Mouse (Mus musculus): ENCODE results near the gene Frmd5. TPM values are rescaled to one million over a fixed set of nuclear protein-coding genes. Genes with fewer than 3 reads are reported as not detected.

Gene Frmd5
- polyA plus RNA-seq, 1 experiment, result 0.44 TPM

DNA sequence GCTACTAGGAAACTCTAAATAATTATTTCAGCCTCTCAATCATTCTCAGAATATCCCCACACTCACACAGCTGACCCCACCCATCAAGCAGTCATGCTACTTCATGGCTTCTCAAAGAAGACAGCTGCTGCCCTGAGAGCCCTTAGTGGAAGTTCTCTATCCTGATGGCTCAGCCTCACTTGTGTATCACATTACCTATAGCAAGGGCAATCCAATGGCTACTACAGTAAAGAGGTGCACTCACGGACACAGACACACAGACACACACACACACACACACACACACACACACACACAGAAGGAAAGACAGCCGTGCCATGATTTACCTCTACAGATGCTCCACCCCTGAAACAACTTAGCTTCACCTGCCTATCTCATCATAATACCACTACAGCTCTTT, 65.7 kb downstream of the Frmd5 start:
- no peaks in the 10 kb centered on the region for H3K36me3 ChIP-seq (ENCODE audit: control insufficient read depth, insufficient read depth)
- H3K4me3 ChIP-seq, result no peak overlapping the region
- H3K27me3 ChIP-seq (ENCODE audit: control insufficient read depth, insufficient read depth, insufficient read length), result no peaks in the 10 kb centered on the region
- TF ChIP-seq SRF (IDR thresholded peaks at IDR 0.05; ENCODE audit: control insufficient read depth, insufficient read length, low read depth) (no peak), MYOG (IDR thresholded peaks at IDR 0.05; ENCODE audit: control insufficient read depth in 1 of 3, insufficient read depth in 1 of 3, insufficient read length in 2 of 3, low read depth in 2 of 3) (no peak), POLR2A (IDR thresholded peaks at IDR 0.05; ENCODE audit: insufficient read length, low read depth) (no peak), E2F4 (IDR thresholded peaks at IDR 0.05; ENCODE audit: insufficient read depth) (no peak), TCF3 (IDR thresholded peaks at IDR 0.05; ENCODE audit: insufficient read length, low read depth) (no peak), MYOD1 (IDR thresholded peaks at IDR 0.05; ENCODE audit: control insufficient read depth in 1 of 3, insufficient read length in 2 of 3, low read depth in 2 of 3) (no peak), TCF12 (IDR thresholded peaks at IDR 0.05; ENCODE audit: insufficient read depth, poor library complexity, severe bottlenecking) (no peak), MAX (IDR thresholded peaks at IDR 0.05; ENCODE audit: low read depth) (no peak), CEBPB (IDR thresholded peaks at IDR 0.05; ENCODE audit: insufficient read depth, poor library complexity, severe bottlenecking) (no peak), POLR2AphosphoS2 (IDR thresholded peaks at IDR 0.05; ENCODE audit: insufficient read length, low read depth) (no peak), REST (IDR thresholded peaks at IDR 0.05; ENCODE audit: insufficient read depth, insufficient read length) (no peak), USF1 (IDR thresholded peaks at IDR 0.05; ENCODE audit: low read depth) (no peak)
- H3K79me2 ChIP-seq (ENCODE audit: control insufficient read depth, insufficient read depth), result no peaks in the 10 kb centered on the region
- H3ac ChIP-seq (ENCODE audit: control insufficient read depth, insufficient read length), result no peak overlapping the region
- H3K4me2 ChIP-seq (ENCODE audit: low read depth), result no peak overlapping the region

DNA sequence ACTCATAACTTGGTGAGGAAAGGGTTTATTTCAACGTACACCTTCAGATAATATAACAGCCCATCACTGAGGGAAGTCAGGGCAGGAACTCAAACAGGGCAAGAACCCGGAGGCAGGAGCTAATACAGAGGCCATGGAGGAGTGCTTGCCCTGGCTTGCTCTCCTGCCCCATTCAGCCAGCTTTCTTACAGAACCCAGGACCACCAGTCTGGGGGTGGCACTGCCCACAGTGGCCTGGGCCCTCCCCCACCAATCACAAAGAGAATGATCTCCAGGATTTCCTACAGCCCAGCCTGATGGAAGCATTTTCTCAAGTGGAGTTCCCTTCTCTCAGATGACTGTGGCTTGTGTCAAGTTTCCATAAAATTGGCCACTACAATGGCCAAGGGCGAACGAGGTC, 67.5 kb downstream of the Frmd5 start:
- H3K4me2 ChIP-seq (ENCODE audit: low read depth), result no peak overlapping the region
- H3K27me3 ChIP-seq (ENCODE audit: control insufficient read depth, insufficient read depth, insufficient read length), result no peaks in the 10 kb centered on the region
- no peak overlapping the region for H3K4me3 ChIP-seq
- H3ac ChIP-seq (ENCODE audit: control insufficient read depth, insufficient read length), result no peak overlapping the region
- TF ChIP-seq TCF12 (IDR thresholded peaks at IDR 0.05; ENCODE audit: insufficient read depth, poor library complexity, severe bottlenecking), result no peak
- TF ChIP-seq SRF (IDR thresholded peaks at IDR 0.05; ENCODE audit: control insufficient read depth, insufficient read length, low read depth), result no peak
- TF ChIP-seq TCF3 (IDR thresholded peaks at IDR 0.05; ENCODE audit: insufficient read length, low read depth), result no peak
- no peak for TF ChIP-seq E2F4 (IDR thresholded peaks at IDR 0.05; ENCODE audit: insufficient read depth)
- no peak for TF ChIP-seq POLR2A (IDR thresholded peaks at IDR 0.05; ENCODE audit: insufficient read length, low read depth)
- no peak for TF ChIP-seq MAX (IDR thresholded peaks at IDR 0.05; ENCODE audit: low read depth)
- TF ChIP-seq MYOD1 (IDR thresholded peaks at IDR 0.05; ENCODE audit: control insufficient read depth in 1 of 3, insufficient read length in 2 of 3, low read depth in 2 of 3), result no peak
- no peak for TF ChIP-seq CEBPB (IDR thresholded peaks at IDR 0.05; ENCODE audit: insufficient read depth, poor library complexity, severe bottlenecking)
- no peak for TF ChIP-seq POLR2AphosphoS2 (IDR thresholded peaks at IDR 0.05; ENCODE audit: insufficient read length, low read depth)
- no peak for TF ChIP-seq REST (IDR thresholded peaks at IDR 0.05; ENCODE audit: insufficient read depth, insufficient read length)
- TF ChIP-seq MYOG (IDR thresholded peaks at IDR 0.05; ENCODE audit: control insufficient read depth in 1 of 3, insufficient read depth in 1 of 3, insufficient read length in 2 of 3, low read depth in 2 of 3), result no peak
- TF ChIP-seq USF1 (IDR thresholded peaks at IDR 0.05; ENCODE audit: low read depth), result no peak
- H3K36me3 ChIP-seq (ENCODE audit: control insufficient read depth, insufficient read depth), result no peaks in the 10 kb centered on the region
- H3K79me2 ChIP-seq (ENCODE audit: control insufficient read depth, insufficient read depth), result no peaks in the 10 kb centered on the region

DNA sequence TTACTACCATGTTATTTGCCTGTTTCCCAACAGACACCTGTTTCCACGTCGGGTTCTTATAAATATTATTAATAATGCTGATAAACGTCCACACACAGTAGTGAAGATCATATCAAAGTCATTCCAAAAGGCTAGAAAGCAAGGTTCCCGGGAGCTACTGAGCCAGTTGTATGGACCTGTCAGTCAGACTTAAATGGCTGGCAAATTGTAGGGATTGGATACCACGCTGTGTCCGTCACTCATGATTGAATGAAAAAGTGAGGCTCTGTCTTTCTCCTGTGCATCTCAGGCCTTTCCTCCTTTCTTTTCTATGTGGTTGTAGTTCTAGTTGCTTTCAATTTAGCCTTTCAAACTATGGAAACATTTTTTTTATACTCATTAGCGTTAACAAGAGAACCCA, 73.5 kb downstream of the Frmd5 start:
- Histone ChIP-seq H3ac (ENCODE audit: control insufficient read depth, insufficient read length) (no peak overlapping the region), H3K4me3 (no peak overlapping the region), H3K79me2 (ENCODE audit: control insufficient read depth, insufficient read depth) (no peaks in the 10 kb centered on the region), H3K36me3 (ENCODE audit: control insufficient read depth, insufficient read depth) (no peaks in the 10 kb centered on the region), H3K27me3 (ENCODE audit: control insufficient read depth, insufficient read depth, insufficient read length) (no peaks in the 10 kb centered on the region), H3K4me2 (ENCODE audit: low read depth) (no peak overlapping the region)
- no peak for TF ChIP-seq MYOG (IDR thresholded peaks at IDR 0.05; ENCODE audit: control insufficient read depth in 1 of 3, insufficient read depth in 1 of 3, insufficient read length in 2 of 3, low read depth in 2 of 3)
- no peak for TF ChIP-seq USF1 (IDR thresholded peaks at IDR 0.05; ENCODE audit: low read depth)
- no peak for TF ChIP-seq SRF (IDR thresholded peaks at IDR 0.05; ENCODE audit: control insufficient read depth, insufficient read length, low read depth)
- no peak for TF ChIP-seq POLR2AphosphoS2 (IDR thresholded peaks at IDR 0.05; ENCODE audit: insufficient read length, low read depth)

DNA sequence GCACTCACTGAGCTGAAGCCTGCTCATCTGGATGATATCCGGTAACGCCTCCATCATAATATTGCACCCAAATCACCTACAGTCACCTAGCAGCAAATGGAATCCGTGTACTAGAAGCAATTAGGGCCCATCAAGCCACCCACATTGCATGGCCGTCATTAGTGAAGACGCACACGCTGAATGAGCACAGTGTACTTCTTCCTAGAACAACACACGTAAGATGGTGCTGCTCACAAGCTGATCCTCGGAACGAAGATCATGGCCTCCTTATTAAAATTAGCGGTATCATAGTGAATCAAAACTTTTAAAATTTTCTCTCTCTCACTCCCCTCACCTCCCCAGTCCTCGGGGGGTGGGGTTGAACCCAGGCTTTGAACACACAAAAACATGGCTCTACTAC, 76.4 kb downstream of the Frmd5 start:
- TF ChIP-seq MYOD1 (IDR thresholded peaks at IDR 0.05; ENCODE audit: control insufficient read depth in 1 of 3, insufficient read length in 2 of 3, low read depth in 2 of 3) (no peak), E2F4 (IDR thresholded peaks at IDR 0.05; ENCODE audit: insufficient read depth) (no peak), MYOG (IDR thresholded peaks at IDR 0.05; ENCODE audit: control insufficient read depth in 1 of 3, insufficient read depth in 1 of 3, insufficient read length in 2 of 3, low read depth in 2 of 3) (no peak), POLR2AphosphoS2 (IDR thresholded peaks at IDR 0.05; ENCODE audit: insufficient read length, low read depth) (no peak), REST (IDR thresholded peaks at IDR 0.05; ENCODE audit: insufficient read depth, insufficient read length) (no peak), POLR2A (IDR thresholded peaks at IDR 0.05; ENCODE audit: insufficient read length, low read depth) (no peak), TCF12 (IDR thresholded peaks at IDR 0.05; ENCODE audit: insufficient read depth, poor library complexity, severe bottlenecking) (no peak), SRF (IDR thresholded peaks at IDR 0.05; ENCODE audit: control insufficient read depth, insufficient read length, low read depth) (no peak), MAX (IDR thresholded peaks at IDR 0.05; ENCODE audit: low read depth) (no peak), TCF3 (IDR thresholded peaks at IDR 0.05; ENCODE audit: insufficient read length, low read depth) (no peak)

More for the DNA sequence above, 76.4 kb downstream of the Frmd5 start:
- Histone ChIP-seq H3K4me2 (ENCODE audit: low read depth) (no peak overlapping the region), H3K36me3 (ENCODE audit: control insufficient read depth, insufficient read depth) (no peaks in the 10 kb centered on the region), H3ac (ENCODE audit: control insufficient read depth, insufficient read length) (no peak overlapping the region), H3K79me2 (ENCODE audit: control insufficient read depth, insufficient read depth) (no peaks in the 10 kb centered on the region), H3K4me3 (no peak overlapping the region), H3K27me3 (ENCODE audit: control insufficient read depth, insufficient read depth, insufficient read length) (no peaks in the 10 kb centered on the region)
